Mouse (Mus musculus) NIH3T3 (cell line): ENCODE measurements around the gene Creg1.

Experiments used
- DNase-seq: peaks from one replicate; pipeline ENCODE4 v3.0.0-alpha.2; 2012; ENCODE audit warnings: low read depth

Creg1 gene

GRCm38 (mm10) chr1:165788511-165788910, 25.0 kb downstream of the Creg1 start, which contains the start of gene Cd247:
TSS of gene Cd247 (plus strand) at chr1:165788681.
- no peak for DNase-seq

- DNase-seq = no peak
Observed at GRCm38 (mm10) chr1:165789066-165789660, 25.6 kb downstream of the Creg1 start.

- DNase-seq = peak; percentile 76
Observed at GRCm38 (mm10) chr1:165789963-165790362, 26.4 kb downstream of the Creg1 start.

- no peak for DNase-seq
Observed at GRCm38 (mm10) chr1:165790461-165791210, 27.1 kb downstream of the Creg1 start.

- DNase-seq = no peak
Observed at GRCm38 (mm10) chr1:165791411-165791810, 27.9 kb downstream of the Creg1 start.

DNA sequence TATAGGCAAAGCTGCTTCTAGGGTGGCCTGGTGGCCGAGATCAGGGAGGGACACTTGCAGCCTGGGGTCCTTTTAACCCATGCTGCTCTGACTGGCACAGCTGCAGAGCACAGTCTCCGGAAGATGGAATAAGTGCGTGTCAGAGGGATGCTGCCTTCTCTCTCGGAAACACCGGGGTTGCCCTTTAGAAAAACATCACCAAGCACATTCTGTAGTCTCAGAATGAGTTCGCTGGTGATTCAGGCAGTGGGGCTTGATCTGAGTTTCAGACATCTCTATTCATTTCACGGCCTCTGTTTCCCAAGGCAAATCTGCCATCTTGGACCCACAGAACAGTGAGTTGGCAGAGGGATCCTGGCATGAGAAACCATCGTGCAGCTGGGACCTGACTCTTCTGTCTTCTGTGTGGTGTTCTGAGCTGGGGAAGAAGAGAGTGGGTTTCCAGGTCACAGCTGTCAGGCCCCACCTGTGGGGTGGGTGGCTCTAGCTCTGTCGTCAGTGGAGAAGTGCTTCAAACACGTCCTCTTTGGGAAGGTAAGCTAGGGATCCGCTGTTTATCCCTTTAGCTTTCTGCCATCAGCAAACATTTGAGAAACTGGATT, 38.3 kb downstream of the Creg1 start:
- DNase-seq = no peak

GRCm38 (mm10) chr1:165803107-165803506, 39.6 kb downstream of the Creg1 start:
- no peak for DNase-seq

DNA sequence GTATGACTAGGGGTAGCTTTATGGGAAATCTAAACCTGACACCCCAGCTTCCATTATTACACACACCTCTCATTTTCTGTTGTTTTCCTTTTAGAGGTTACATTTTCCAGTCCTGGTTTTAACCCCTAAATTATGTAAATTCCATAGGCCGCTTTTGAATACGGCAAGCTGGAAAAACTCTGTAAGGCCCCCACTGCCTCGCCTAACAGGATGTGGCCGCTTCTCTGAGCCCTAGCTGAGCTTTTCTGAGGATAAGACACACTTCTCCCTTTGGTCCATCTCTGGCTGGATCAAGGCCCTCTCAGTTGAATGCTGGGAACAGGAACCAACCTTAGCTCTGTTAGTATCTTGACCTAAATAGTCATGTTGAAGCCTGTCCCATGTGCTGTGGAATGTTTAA, 40.6 kb downstream of the Creg1 start:
- DNase-seq = no peak

- DNase-seq = no peak
Observed at GRCm38 (mm10) chr1:165810633-165811032, 47.1 kb downstream of the Creg1 start.

- no peak for DNase-seq
Observed at GRCm38 (mm10) chr1:165811170-165811569, 47.6 kb downstream of the Creg1 start.

DNA sequence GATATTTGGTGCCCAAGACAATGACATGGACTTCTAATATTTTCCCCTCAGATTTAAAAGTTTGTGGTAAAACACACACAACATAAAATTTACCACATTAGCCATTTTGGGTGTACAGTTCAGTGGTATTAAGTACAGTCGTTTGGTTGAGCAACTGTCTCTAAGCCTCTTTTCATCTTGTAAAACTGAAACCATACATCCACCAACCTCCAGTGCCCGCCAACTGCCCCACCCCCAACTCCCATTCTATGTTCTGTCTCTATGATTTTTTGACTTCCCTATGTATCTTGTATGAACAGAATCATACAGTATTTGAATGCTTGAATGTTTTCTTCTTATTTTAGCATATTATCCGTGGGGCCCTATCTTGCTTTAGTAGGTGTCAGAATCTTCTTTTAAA, 49.2 kb downstream of the Creg1 start:
- no peak for DNase-seq

DNA sequence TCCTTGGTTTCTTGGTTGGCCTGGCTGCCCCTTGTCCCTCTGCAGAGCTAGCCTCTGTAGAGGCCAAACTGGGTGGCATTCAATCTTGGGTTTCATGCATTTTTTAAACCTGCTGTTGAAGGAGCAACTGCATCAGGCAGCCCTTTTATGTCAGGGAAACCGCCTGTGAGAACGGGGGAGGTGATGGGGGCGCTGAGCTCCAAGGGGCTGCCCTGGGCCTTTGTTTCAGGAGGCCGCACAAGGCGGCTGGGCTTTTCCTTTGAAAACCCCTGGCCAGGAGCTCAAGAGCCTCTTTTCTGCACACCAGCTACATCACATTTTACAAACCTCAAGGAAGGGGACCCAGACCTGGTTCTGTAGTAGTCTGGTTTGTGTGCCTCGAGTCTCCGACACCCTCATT, 50.6 kb downstream of the Creg1 start:
- DNase-seq = no peak

GRCm38 (mm10) chr1:165814521-165815278, 51.2 kb downstream of the Creg1 start:
- DNase-seq = no peak

GRCm38 (mm10) chr1:165816391-165816790, 52.8 kb downstream of the Creg1 start:
- no peak for DNase-seq

DNA sequence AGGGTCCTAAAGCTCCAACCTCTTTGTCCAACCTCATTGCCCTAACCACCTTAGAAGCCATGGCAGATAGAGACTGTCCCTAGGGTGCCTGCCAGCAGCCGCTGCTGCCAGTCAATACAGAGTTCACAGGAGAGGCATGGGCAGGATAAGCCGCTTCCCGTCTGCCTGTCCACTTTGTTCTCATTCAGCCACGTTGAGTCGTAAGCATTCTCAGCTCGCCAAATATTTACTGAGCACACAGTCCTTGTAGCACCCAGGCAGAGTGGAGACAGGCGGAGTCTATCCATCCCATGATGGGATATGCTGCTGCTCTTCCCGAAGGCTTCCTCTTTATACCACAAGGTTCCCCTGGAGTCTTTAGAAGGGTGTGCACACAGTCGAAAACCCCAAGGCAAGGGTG, 53.7 kb downstream of the Creg1 start:
- no peak for DNase-seq

DNA sequence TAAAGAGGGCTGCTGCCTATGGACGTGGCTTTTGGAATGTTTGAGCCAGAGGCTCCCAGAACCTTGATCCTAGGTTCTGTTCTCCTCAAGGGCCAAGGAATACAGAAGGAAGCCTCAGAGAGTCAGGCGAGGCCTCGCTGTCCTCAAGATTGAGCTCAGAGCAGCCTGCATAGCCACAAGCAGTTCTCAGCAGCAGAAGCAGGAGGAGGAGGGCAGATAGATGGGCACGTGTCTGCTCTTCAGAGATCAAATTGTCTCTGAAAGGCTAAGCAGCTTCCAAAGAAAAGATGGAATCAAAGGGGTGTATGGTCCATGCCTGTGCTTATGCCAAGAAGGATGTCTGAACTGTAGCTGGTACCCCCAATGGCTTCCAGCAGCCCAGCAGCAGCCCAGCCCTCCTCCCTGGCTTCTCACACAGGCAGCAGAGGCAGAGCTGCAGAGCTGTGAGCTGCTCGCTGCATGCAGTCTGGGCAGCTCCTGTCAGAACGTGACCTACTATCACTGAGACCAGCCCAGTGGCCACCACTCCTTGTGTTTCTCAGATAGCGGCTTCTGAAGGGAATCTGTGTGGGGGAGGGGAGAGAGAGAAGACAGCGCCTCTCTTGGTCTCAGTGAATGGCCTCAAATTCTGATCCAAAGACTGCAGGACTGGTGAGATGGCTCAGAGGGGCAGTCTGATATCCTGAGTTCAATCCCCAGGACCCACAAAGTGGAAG, 54.8 kb downstream of the Creg1 start:
- DNase-seq = no peak

- no peak for DNase-seq
Observed at GRCm38 (mm10) chr1:165819147-165819546, 55.6 kb downstream of the Creg1 start.

- DNase-seq = no peak
Observed at GRCm38 (mm10) chr1:165822031-165822430, 58.5 kb downstream of the Creg1 start.
